Mouse (Mus musculus) E14TG2a.4 (cell line): Measurements from ENCODE around the gene Cxcl13.

Experiments
- H3K27me3 ChIP-seq: 2 replicates; pipeline ENCODE4 v1.6.1; 2014; ENCODE audit warnings: low read length, control low read depth; ENCODE audit not compliant: insufficient read depth
- H3K36me3 ChIP-seq: 2 replicates; pipeline ENCODE4 v1.6.1; 2014; ENCODE audit warnings: low read length, control low read depth; ENCODE audit not compliant: insufficient read depth
- H3K4me1 ChIP-seq: replicated peaks from 2 replicates; pipeline ENCODE4 v1.6.1; 2014; ENCODE audit warnings: low read depth, low read length, control low read depth
- H3K4me3 ChIP-seq: replicated peaks from 2 replicates; pipeline ENCODE4 v1.5.1; 2014; ENCODE audit warnings: mild to moderate bottlenecking, low read length
- H3K9me3 ChIP-seq: 2 replicates; pipeline ENCODE4 v1.6.1; 2014; ENCODE audit warnings: low read length, control low read depth
- CTCF ChIP-seq: conservative IDR thresholded peaks from 2 replicates; pipeline ENCODE4 v1.5.1; 2014; ENCODE audit warnings: low read length
- NANOG ChIP-seq: IDR thresholded peaks from 2 replicates; pipeline ENCODE4 v1.6.1; 2014; ENCODE audit warnings: borderline replicate concordance, low read length, mixed read lengths
- POU5F1 ChIP-seq: IDR thresholded peaks from 2 replicates; pipeline ENCODE4 v1.6.1; 2014; ENCODE audit warnings: low read length, borderline replicate concordance

Gene Cxcl13

DNA sequence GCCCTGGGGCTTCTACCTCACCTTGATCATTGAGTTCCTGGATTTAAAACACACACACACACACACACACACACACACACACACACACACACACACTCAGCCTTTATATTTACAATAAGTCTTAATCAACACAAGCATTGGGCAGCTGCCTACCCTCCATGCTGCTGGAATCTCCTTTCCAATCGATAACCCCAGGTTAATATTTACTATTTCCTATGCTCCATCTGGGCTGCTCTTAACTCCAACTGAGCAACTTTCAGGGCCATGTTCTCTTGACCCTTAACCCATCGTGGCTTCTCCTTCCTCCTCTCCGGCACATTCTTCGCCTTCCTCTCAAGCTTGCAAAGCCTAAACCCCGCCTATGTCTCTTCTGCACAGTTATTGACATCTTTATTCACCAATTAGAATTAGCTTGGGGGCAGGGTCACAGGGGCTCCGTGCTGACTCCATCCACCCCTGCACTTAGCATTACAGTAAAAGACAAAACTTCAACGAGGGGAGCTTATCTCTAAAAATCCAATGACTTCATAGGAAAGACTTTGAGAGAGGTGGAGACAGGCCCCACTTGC is 51.6 kb downstream of the Cxcl13 start:
- TF ChIP-seq POU5F1 (no peak), NANOG (no peak), CTCF (no peak)
- no peak overlapping the region for H3K4me3 ChIP-seq

DNA sequence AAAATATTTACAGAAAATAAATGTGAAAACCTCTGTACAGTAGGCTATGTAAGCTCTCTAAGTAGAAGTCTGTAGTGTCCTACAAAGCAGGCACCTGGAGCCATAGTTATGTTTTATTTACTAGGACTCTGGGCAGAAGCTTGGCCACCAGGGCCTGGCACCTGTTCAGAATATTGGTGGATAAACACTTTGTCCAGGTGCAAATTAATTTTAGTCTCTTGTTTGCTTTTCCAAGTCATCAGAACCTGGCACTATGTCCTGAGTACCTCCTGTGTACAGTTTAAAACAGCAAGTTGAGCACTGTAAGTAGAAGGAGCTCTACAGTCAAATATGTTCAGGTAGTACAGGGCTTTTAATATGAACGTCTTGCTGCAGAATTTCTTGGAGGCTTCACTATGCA is 52.3 kb downstream of the Cxcl13 start:
- TF ChIP-seq NANOG: no peak
- no peak for TF ChIP-seq CTCF
- H3K36me3 ChIP-seq: no peaks in the 10 kb centered on the region
- H3K9me3 ChIP-seq: peaks cover 36% of the 10 kb centered on the region
- H3K4me3 ChIP-seq: no peak overlapping the region
- no peaks in the 10 kb centered on the region for H3K4me1 ChIP-seq
- H3K27me3 ChIP-seq: no peaks in the 10 kb centered on the region

More for the DNA sequence above, 51.6 kb downstream of the Cxcl13 start:
- H3K4me1 ChIP-seq: no peaks in the 10 kb centered on the region
- peaks cover 34% of the 10 kb centered on the region for H3K9me3 ChIP-seq
- no peaks in the 10 kb centered on the region for H3K27me3 ChIP-seq
- no peaks in the 10 kb centered on the region for H3K36me3 ChIP-seq
